ENCODE assay signal across 27 mouse cellular contexts in genomic region chr8:88407716-88408115, GRCm38 (mm10).
"Had no signal": no experiment of that assay in that cellular context is flagged by ENCODE, and none has a peak within 500 bp of the region (broad histone marks: within the 10 kb centered on the region; RNA-seq: fewer than 3 reads in every experiment).

No protein-coding gene starts in this region.

- H3K4me2 ChIP-seq: embryonic facial prominence, embryonic 12.5 days; embryonic facial prominence, embryonic 13.5 days; embryonic facial prominence, embryonic 15.5 days; forebrain, embryonic 12.5 days; forebrain, embryonic 13.5 days; forebrain, embryonic 15.5 days had no signal

- H3K27me3 ChIP-seq: embryonic facial prominence, embryonic 12.5 days; embryonic facial prominence, embryonic 13.5 days; embryonic facial prominence, embryonic 15.5 days; forebrain, embryonic 12.5 days; forebrain, embryonic 13.5 days; forebrain, embryonic 15.5 days had no signal

- H3K27ac ChIP-seq: embryonic facial prominence, embryonic 10.5 days; embryonic facial prominence, embryonic 12.5 days; embryonic facial prominence, embryonic 13.5 days; embryonic facial prominence, embryonic 15.5 days; forebrain, embryonic 10.5 days; forebrain, embryonic 12.5 days; forebrain, embryonic 13.5 days; forebrain, embryonic 15.5 days; gastrocnemius, adult 2 months; heart, adult 2 months had no signal

- H3K9ac ChIP-seq: embryonic facial prominence, embryonic 12.5 days; embryonic facial prominence, embryonic 13.5 days; embryonic facial prominence, embryonic 15.5 days; forebrain, embryonic 12.5 days; forebrain, embryonic 13.5 days; forebrain, embryonic 15.5 days; forebrain, postnatal 0 days had no signal

- DNase-seq: cerebellum, adult 2 months; cerebellum, adult 8-10 months; cerebellum, adult 9-10 months; cerebellum, adult 9-11 months; cerebellum, postnatal 25 days; cerebellum, postnatal 36 days; embryo, embryonic 11 days; forebrain, postnatal 0 days; gastrocnemius, adult 2 months; gastrocnemius, postnatal 10 days; gastrocnemius, postnatal 14 days; gastrocnemius, postnatal 25 days; gastrocnemius, postnatal 36 days; heart, adult 11 months; heart, adult 18-20 months; heart, adult 2 months had no signal

- H3K36me3 ChIP-seq: embryonic facial prominence, embryonic 10.5 days; embryonic facial prominence, embryonic 12.5 days; embryonic facial prominence, embryonic 13.5 days; embryonic facial prominence, embryonic 15.5 days; forebrain, embryonic 10.5 days; forebrain, embryonic 12.5 days; forebrain, embryonic 15.5 days had no signal

- H3K4me3 ChIP-seq: embryonic facial prominence, embryonic 10.5 days; embryonic facial prominence, embryonic 12.5 days; embryonic facial prominence, embryonic 13.5 days; embryonic facial prominence, embryonic 15.5 days; erythroblast, embryonic 14.5 days; forebrain, embryonic 10.5 days; forebrain, embryonic 12.5 days; forebrain, embryonic 13.5 days; forebrain, embryonic 15.5 days; gastrocnemius, adult 2 months; heart, adult 2 months had no signal

- H3K9me3 ChIP-seq: embryonic facial prominence, embryonic 15.5 days; forebrain, embryonic 15.5 days had no signal

- ATAC-seq: forebrain, embryonic 13.5 days; forebrain, embryonic 14.5 days; forebrain, embryonic 15.5 days; forebrain, embryonic 16.5 days; forebrain, postnatal 0 days had no signal

- H3K4me1 ChIP-seq: embryonic facial prominence, embryonic 12.5 days; embryonic facial prominence, embryonic 13.5 days; forebrain, embryonic 12.5 days; forebrain, embryonic 13.5 days; forebrain, embryonic 15.5 days had no signal
